Mouse (Mus musculus): ENCODE measurements around the gene Zfp729b.

Zfp729b gene

GRCm38 (mm10) chr13:67609066-67609876, at the start of gene Zfp729b:
Zfp729b (minus strand) TSS chr13:67609707.
- DNase-seq = peak; percentile 90

DNA sequence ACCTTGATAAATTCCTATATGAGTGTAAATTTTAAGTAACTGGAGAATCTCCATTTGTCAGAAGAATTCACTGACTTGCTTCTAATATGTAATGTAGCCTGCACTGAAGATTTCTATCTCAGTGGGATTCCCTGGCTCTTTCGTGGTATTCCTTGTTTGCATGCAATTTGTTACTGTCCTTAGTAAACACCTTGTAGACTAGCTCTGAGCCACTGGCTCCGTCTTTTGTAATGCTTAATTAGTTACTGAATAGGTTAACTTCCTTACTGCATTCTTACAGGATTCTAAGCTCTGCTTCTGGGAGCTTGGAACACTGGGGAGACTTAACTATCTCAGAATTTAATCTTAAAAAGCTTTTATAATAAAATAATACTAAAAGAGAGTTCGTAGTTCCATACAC, 43.0 kb upstream of the Zfp729b start:
- DNase-seq = no peak

DNA sequence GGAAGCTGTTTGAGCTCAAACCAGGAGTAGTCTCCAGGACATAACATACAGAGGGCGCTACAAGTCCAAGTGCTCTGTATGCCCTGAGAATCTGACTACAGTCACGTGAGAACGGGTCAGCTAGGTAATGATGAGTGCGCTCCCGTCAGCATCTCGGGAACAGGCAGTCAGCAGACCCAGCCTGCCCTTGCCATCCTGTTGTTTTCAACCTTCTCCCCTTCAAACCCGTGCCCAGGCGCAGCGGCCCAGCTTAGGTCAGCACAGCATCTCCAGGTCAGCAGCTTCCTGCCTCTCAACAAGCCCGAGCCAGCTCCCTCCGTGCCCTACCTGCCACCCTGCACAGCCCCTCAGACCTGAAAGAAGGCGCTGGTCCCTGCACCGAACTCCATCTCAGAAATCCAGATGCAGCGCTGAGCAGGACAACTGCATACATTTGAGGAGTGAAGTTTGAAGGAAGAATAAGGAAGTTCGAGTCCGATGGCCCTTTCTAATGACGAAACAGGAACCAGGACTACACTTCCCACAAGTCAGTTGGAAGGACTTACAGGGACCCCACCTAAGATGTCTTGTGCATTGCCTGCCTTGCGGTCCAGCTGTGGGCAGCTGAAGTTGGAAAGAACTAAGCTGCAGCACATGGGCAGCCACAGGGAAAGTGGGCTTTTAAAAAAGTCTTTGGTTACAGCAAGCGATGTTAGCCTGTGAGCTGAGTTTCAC, 27.9 kb upstream of the Zfp729b start, which contains the start of the genes Gm49345 and Zfp729a:
TSS of gene Gm49345 (minus strand) at position 476 of the 714 bp plus-strand sequence.
TSS of gene Zfp729a (minus strand) at position 498 of the 714 bp plus-strand sequence.
- peak; percentile 92 for DNase-seq

DNA sequence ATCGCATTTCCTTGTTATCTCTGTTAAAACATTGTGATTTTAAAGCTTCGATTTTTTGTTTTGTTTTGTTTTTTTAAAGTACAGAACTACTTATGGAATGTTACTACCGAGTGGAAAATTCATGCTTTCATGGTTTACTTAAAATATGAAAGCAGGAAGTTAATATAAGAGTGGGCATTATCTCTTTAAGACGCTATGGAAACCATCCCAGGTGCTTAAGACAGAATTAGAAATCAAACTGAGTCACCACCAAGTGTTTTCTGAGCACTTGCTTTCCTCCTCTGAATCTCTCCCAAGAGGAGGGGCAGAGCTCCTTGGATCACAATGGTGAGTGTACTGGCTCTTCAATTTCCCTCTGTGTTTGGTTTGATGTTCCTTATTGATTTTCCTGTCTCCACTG, 601 bp upstream of the Zfp729b start:
- peak; percentile 5 for DNase-seq

- DNase-seq = no peak
Measured at GRCm38 (mm10) chr13:67572591-67573189, 36.8 kb downstream of the Zfp729b start.

DNA sequence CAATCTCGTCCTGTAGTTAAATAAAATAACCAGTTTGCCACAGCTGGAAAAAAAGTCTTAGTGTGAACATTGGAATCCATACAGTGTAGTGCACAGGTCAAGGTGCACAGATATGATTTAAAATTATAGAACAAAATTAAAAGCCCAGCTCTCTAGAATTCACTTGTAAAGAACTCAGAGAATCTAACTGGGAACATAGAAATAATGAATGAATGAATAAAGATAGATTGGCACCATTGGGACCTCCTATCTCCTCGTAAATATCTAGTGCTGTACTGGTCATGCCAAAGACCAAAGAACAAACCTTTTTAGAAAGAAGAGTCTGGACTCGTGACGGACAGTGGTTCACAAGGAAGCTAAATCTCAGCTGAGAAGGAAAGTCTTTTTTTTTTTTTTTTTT, 55.8 kb downstream of the Zfp729b start, which contains the start of gene Zfp748:
TSS of gene Zfp748 (minus strand) at position 101 of the 400 bp plus-strand sequence.
- DNase-seq = no peak

GRCm38 (mm10) chr13:67552505-67553346, 56.8 kb downstream of the Zfp729b start:
- peak; percentile 94 for DNase-seq

- no peak for DNase-seq
Measured at GRCm38 (mm10) chr13:67545941-67546340, 63.6 kb downstream of the Zfp729b start.

Data from right cerebral cortex, adult 18-20 months (tissue).